Mouse (Mus musculus) small intestine, adult 2 months (tissue): ENCODE results near the gene Fryl.

Experiments used
- CTCF ChIP-seq: fragments of 200-500 bp; IDR thresholded peaks from 2 replicates; pipeline ENCODE4 v1.5.1; 2012; ENCODE audit warnings: low read depth, mild to moderate bottlenecking, control low read depth, inconsistent platforms, low read length, moderate library complexity, mixed read lengths; ENCODE audit not compliant: insufficient replicate concordance, insufficient read length; ENCODE audit errors: extremely low read depth
- POLR2A ChIP-seq: fragments of 200-500 bp; IDR thresholded peaks from 2 replicates; pipeline ENCODE4 v1.6.1; 2012; ENCODE audit warnings: low read depth, mild to moderate bottlenecking, control low read depth, inconsistent platforms, low read length, moderate library complexity

- TF ChIP-seq POLR2A: no peak
- TF ChIP-seq CTCF: 0 out of 2 replicates have a peak, but pooled peaks have one; percentile 6
Measured at GRCm38 (mm10) chr5:73193627-73194026, 62.8 kb downstream of the Fryl start.
